Mouse (Mus musculus) adrenal gland, postnatal 4 days (tissue): ENCODE data around the gene Osbpl10. TPM values are rescaled to one million over a fixed set of nuclear protein-coding genes. Genes with fewer than 3 reads are reported as not detected.
A peak's percentile ranks its signal among the peaks of the same experiment; 100 is the strongest.

ENCODE experiments used
- DNase-seq, 2 experiments: peaks; one replicate each; pipeline ENCODE4 v3.0.0; 2021 to 2022; ENCODE audit warnings: low spot score in 2 of 2, mixed read lengths in 2 of 2
- total RNA-seq, 2 experiments: library from RNA; stranded (reverse); gene quantifications; 2 replicates each; pipeline ENCODE4 v1.2.3; 2021

The Osbpl10 gene
- total RNA-seq, 2 experiments from 2014 or later, result 14.9 to 15.5 TPM

DNA sequence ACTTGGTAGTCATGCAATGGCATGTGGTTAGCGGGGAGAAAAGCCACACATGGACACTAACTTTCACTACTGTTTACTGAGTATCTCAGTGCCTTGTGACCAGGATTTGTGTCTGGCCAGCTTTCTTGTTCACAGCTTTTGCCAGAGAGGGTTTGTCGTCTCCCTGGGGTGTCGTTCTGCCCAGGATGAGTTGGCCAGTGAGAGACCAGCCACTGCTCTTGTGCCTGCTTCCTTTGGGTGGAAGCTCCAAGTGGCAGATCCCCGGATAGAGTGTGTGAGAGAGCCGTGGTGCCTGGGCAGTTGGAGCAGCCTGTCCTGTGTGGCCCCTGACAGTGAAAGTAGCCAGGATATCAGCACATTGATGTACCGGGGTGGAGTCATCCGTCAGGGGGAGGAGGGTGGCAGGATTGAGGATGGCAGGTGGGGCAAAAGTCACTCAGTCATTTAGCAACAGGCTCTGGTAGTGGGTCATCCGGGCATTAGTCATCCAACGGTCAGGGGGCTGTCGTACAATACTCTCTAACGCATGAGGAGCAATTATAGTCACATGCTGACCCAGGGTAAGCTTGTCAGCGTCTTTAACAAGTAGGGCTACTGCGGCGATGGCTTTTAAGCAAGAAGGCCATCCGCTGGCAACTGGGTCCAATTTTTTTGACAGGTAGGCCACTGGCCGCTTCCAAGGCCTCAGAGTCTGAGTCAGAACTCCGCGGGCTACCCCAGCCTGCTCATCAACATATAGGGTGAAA, 170.8 kb downstream of the Osbpl10 start:
- no peak for DNase-seq

DNA sequence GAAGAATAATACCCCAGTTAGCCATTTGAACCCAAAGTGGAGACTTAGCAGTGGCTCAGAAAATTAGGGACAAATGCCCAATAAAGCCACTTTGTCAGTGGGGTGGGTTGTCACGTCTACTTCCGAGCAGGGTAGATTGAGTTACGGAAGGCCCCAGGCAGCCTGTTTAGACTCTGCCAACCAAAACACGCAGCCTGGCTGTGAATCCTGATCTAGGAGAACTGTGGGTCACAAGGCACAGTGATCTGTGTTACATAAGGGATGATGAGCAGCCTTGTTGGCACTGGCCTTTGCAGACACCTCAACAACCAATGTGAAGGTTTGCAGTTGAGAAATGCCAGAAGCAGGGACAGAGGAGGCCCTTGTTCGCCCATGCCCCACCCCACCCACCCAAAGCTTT, 183.2 kb downstream of the Osbpl10 start:
- no peak for DNase-seq

- DNase-seq, result peak; percentile 30 to 37
These were observed 184.7 kb downstream of the Osbpl10 start for GRCm38 (mm10) chr9:115163031-115163430.

- DNase-seq, result no peak
These were observed 185.3 kb downstream of the Osbpl10 start for GRCm38 (mm10) chr9:115163693-115164092.

GRCm38 (mm10) chr9:115164351-115164750, 186.0 kb downstream of the Osbpl10 start:
- no peak for DNase-seq

GRCm38 (mm10) chr9:115165996-115166395, 187.6 kb downstream of the Osbpl10 start:
- DNase-seq, result no peak

GRCm38 (mm10) chr9:115169591-115169990, 191.2 kb downstream of the Osbpl10 start:
- no peak for DNase-seq

DNA sequence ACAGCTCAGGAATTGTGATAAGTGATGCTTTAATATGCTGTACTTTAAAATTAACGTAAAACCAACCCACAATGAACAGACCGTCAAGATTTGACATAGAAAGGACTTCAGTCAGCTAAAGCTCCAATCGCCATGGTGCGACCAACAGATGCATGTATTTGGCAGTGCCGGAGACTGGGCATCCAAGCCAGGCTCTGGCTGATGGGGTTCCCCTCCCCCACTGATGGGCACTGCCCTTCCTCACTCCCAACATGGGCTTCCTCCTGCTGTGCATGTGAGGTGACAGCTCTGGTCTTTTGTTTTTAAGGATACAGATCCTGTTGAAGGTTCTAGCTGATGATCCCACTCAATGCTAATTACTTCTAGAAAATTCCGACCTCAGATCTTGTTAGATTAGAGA, 193.7 kb downstream of the Osbpl10 start:
- DNase-seq, result no peak

DNA sequence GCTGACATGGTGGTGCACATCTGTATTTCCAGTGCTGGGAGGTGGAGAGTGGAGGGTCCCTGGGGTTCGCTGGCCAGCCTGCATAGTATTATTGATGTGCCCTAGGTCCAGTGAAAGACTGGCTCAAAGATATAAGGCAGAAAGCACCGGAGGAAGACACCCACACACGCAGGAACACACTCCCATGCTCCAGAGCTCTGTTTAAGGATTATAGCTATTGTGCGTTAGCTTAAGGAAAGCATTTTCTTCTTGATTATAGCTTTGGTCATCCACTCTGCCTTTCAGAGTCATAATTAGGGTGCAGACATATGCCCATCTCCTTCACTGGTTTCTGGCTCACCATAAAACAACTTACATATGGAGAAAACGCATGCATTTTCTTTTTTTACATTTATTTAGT, 200.8 kb downstream of the Osbpl10 start:
- DNase-seq, result no peak

GRCm38 (mm10) chr9:115179935-115180334, 201.6 kb downstream of the Osbpl10 start:
- DNase-seq, result no peak

GRCm38 (mm10) chr9:115186402-115186801, 208.0 kb downstream of the Osbpl10 start:
- DNase-seq, result no peak

DNA sequence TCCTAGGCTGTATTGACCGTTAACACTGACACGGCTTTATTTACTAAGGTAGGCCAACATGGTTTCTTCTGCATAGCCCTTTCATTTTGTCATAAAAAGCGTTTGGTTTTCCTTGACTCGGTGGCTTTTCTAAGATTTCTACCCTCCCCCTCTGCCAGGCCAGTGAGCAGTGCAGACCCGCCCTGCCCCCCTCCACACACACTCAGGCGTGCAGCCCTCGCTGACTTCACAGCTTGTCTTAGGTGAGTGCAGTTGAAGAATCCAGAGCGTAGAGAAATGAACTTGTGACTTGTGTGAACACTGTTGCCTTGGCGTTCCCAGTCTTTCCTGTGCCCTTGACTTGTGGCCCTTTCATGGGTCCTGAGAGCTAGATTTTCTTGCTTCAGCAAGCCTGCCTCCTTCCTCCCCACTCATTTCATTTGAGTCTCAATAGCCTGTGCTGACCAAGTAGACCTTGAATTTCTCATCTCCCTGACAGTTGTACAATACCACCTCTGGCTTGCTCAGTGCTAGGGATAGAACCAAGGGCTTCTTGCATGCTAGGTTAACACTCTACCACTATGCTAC, 212.1 kb downstream of the Osbpl10 start:
- no peak for DNase-seq

DNA sequence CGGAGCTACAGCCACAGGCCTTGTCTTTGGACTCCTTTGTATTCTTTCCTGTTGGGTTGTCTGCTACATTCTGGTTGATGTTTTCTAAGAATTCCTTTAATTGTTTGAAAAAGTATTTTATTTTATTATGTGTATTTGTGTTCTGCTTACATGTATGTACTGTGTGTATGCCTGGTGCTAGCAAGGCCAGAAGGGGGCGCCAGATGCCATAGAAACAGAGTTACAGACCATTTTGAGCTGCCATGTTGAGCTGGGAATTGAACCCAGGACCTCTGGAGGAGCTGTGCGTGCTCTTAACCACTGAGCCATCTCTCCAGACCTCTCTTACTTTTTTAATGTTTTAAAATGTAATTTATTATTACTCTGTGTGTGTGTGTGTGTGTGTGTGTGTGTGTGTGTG, 214.5 kb downstream of the Osbpl10 start:
- DNase-seq, result no peak

DNA sequence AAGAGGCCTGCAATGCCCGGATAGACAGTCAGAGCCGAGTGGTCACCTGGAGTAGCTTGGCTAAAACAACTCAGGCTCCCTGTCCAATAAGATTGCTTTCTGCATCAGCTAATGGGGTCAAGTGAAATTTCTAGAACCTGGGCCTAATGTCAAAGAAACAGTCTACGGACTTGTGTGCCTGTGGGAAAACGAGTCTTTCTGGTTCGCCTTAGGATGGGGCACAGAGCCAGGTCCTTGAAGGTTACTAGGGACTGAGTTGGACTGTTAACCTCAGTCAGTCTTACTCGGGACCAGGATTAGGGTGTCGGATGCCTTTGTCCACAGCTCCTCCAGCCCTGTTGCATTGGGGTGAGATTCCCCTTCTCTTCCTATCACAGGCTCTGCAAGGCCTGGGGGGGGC, 218.7 kb downstream of the Osbpl10 start:
- no peak for DNase-seq

DNA sequence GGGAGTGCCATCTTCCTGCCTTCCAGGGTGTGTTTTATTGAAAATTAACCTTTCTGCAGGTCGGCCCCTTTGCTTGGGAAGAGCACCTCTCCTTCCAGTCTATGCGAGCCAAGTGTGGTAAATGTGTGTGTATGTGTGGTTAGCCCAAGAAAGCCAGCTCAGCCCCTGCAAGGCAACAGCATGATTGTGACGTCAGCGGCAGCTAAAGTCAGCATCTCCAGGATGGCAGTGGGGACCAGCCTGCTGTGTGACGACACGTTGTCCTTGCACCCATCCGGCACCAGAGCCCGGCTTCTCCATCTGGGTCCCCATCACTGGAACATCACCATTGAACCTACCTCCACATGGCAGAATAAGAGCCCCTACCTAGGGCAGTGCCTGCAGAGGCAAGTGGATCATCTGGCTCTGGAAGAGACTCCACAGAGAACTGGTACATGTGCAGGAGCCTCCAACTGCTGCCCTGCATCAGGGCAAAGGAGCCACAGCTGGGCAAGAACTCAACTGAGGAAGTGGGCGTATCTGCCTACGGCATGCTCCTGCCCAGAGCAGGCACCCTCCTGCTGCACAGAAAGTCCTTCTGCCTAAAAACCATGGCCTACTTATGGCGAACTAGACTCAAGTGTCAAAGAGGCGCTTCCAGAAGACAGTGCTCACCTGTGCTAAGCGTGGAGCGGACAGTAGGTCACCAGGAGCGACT, 221.9 kb downstream of the Osbpl10 start:
- DNase-seq, result no peak

- DNase-seq, result no peak
These were observed 222.9 kb downstream of the Osbpl10 start for GRCm38 (mm10) chr9:115201264-115201663.

DNA sequence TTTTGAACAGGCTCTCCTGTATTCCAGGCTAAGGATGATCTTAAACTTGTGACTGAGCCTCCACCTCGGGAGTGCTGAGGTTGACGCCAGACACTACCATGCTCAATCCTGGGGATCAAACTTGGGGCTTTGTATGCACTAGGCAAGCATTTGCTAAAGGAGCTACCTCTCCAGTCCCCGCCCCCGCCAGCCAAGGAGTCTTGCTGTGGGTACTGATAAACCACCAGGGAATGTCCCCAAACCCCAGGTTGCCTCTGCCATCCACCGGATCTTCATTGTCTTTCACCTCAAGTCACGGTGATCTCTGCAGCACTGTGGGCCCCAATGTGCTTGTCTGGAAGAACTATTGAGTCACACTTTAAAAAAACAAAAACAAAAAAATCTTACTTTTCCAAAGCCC, 224.8 kb downstream of the Osbpl10 start:
- DNase-seq, result no peak

DNA sequence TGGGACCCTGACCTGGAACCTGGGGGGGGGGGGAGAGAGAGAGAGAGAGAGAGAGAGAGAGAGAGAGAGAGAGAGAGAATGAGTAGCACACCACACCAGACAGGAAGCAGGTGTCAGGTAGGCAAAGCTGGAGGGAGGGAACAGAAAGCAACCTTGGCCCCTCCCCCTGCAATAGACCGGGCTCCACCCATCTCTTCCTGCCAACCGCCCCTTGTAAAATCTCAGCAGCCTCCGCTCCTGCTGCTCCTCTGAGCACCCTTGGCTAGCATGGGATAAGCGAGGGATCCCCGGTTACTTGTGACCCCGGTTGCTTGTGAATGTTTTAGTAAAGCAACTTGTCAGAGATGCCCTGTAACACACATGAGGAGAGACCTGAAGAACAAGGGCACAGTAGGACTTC, 227.1 kb downstream of the Osbpl10 start:
- no peak for DNase-seq

- no peak for DNase-seq
These were observed 227.8 kb downstream of the Osbpl10 start for GRCm38 (mm10) chr9:115206219-115206618.

- DNase-seq, result no peak
These were observed 231.4 kb downstream of the Osbpl10 start for GRCm38 (mm10) chr9:115209737-115210136.

GRCm38 (mm10) chr9:115210535-115210934, 232.2 kb downstream of the Osbpl10 start:
- no peak for DNase-seq

GRCm38 (mm10) chr9:115213755-115214264, 235.4 kb downstream of the Osbpl10 start:
- no peak for DNase-seq
